Mouse (Mus musculus) adrenal gland, adult (tissue): ENCODE results near the gene Mtx1.
A peak's percentile ranks its signal among the peaks of the same experiment; 100 is the strongest.

Source experiments
- DNase-seq, 2 experiments: peaks; one replicate each; pipeline ENCODE4 v3.0.0; 2022 to 2023; ENCODE audit warnings: low spot score in 1 of 2; ENCODE audit not compliant: inconsistent age in 2 of 2

The Mtx1 gene

GRCm38 (mm10) chr3:89159616-89160344 lies 67.1 kb downstream of the Mtx1 start, which contains the start of gene Hcn3:
Hcn3 (minus strand) TSS chr3:89160196.
- peak; percentile 66 to 87 for DNase-seq

DNA sequence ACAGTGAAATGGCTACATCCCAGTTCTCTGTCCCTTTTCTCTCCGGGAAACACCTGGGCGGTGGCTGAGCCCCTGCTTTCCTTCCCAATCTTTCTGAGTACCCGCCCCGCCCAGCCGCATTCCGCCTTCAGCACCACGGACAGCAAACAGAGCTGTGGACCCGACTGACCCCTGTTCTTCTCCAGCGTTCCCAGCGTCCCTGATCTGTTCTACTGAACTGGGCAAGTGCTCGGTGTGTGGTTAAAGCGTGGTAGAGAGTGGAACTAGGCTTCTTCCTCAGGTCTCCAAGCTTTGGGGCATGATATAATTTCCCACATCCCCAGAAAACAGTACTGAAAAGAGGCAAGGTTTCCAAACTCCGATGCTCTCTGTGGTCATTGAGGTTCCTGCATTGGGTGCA lies 67.7 kb downstream of the Mtx1 start:
- DNase-seq: peak; percentile 65 to 90
